ENCODE assay signal across 31 mouse cellular contexts in genomic region chr5:150064286-150064685, GRCm38 (mm10). TPM values are rescaled to one million over a fixed set of nuclear protein-coding genes. Genes with fewer than 3 reads are reported as not detected.
"Had no signal": no experiment of that assay in that cellular context is flagged by ENCODE, and none has a peak within 500 bp of the region (broad histone marks: within the 10 kb centered on the region; RNA-seq: fewer than 3 reads in every experiment).

No protein-coding gene starts in this region.

- ATAC-seq: hindbrain, embryonic 16.5 days; intestine, embryonic 16.5 days; liver, embryonic 12.5 days had no signal

- H3K27ac ChIP-seq: gastrocnemius, adult 2 months; heart, embryonic 10.5 days; hindbrain, embryonic 10.5 days; hindbrain, embryonic 12.5 days; hindbrain, embryonic 14.5 days; kidney, embryonic 15.5 days; kidney, postnatal 0 days; limb, embryonic 13.5 days; limb, embryonic 15.5 days; liver, embryonic 12.5 days; liver, embryonic 14.5 days had no signal

- H3K36me3 ChIP-seq: heart, embryonic 10.5 days; heart, embryonic 12.5 days; hindbrain, embryonic 10.5 days; hindbrain, embryonic 12.5 days; kidney, embryonic 15.5 days; limb, embryonic 13.5 days; limb, embryonic 15.5 days; liver, embryonic 12.5 days had no signal

- H3K4me3 ChIP-seq: gastrocnemius, adult 2 months; heart, embryonic 10.5 days; heart, embryonic 12.5 days; hindbrain, embryonic 10.5 days; hindbrain, embryonic 12.5 days; kidney, embryonic 15.5 days; limb, embryonic 13.5 days; limb, embryonic 15.5 days; liver, embryonic 12.5 days had no signal

- H3K27me3 ChIP-seq: heart, embryonic 12.5 days; hindbrain, embryonic 12.5 days; kidney, embryonic 15.5 days; limb, embryonic 13.5 days; limb, embryonic 15.5 days; liver, embryonic 12.5 days had no signal

- H3K4me2 ChIP-seq: heart, embryonic 12.5 days; hindbrain, embryonic 12.5 days; hindbrain, embryonic 14.5 days; kidney, embryonic 15.5 days; limb, embryonic 13.5 days; limb, embryonic 15.5 days; liver, embryonic 12.5 days had no signal

- H3K4me1 ChIP-seq: heart, embryonic 10.5 days; heart, embryonic 12.5 days; kidney, embryonic 15.5 days; limb, embryonic 13.5 days; limb, embryonic 15.5 days; liver, embryonic 12.5 days had no signal

- H3K9ac ChIP-seq: heart, embryonic 12.5 days; hindbrain, embryonic 12.5 days; hindbrain, embryonic 14.5 days; kidney, embryonic 15.5 days; limb, embryonic 13.5 days; limb, embryonic 15.5 days; liver, embryonic 12.5 days; liver, embryonic 14.5 days had no signal

- DNase-seq: gastrocnemius, adult 2 months; gastrocnemius, postnatal 10 days; gastrocnemius, postnatal 25 days; heart, postnatal 10 days; heart, postnatal 4 days; kidney, adult 11 months; kidney, adult 2 months; kidney, adult 9 months; kidney, postnatal 14 days; kidney, postnatal 36 days; layer of hippocampus, adult 9-11 months; layer of hippocampus, postnatal 36 days; left cerebral cortex, postnatal 4 days had no signal

- H3K9me3 ChIP-seq: hindbrain, embryonic 12.5 days; kidney, embryonic 15.5 days; limb, embryonic 13.5 days; limb, embryonic 15.5 days had no signal

RNA-seq across cellular contexts. Expression of gene Rxfp2, which starts 45.8 kb away (rescaled TPM):
- total RNA-seq: gastrocnemius, adult 2 months; gastrocnemius, postnatal 10 days; gastrocnemius, postnatal 25 days; granulocyte monocyte progenitor cell, adult 5-6 weeks; heart, adult 8-10 months; heart, postnatal 10 days; heart, postnatal 25 days; heart, postnatal 4 days; liver, adult 2 months had no signal
- polyA plus RNA-seq: large intestine, adult 2 months; liver, adult 2 months; liver, embryonic 14.5 days had no signal
